Mouse (Mus musculus): ENCODE measurements at regions not wholly inside any gene's neighbourhood (a gene's known extent, or its start where the extent isn't known, plus 50 kb on each side); places are given as distances from the start of the nearest gene placed in this dataset.

GRCm38 (mm10) chr12:26099176-26099575 lies 315.9 kb downstream of the Rnf144a start:
- H3K27ac ChIP-seq: no peak overlapping the region
- no peak overlapping the region for H3K4me2 ChIP-seq (ENCODE audit: low read depth, low read length)
- no peaks in the 10 kb centered on the region for H3K4me1 ChIP-seq (ENCODE audit: insufficient read depth, low read length)
- H3K27me3 ChIP-seq (ENCODE audit: insufficient read depth, low read length): no peaks in the 10 kb centered on the region
- 92% methylated on average over 5 of the region's 5 CpGs for WGBS
- H3K4me3 ChIP-seq (ENCODE audit: low read length): no peak overlapping the region
- DNase-seq (ENCODE audit: low spot score): no peak
- ATAC-seq: no peak
- no peak overlapping the region for H3K9ac ChIP-seq (replicated peaks; ENCODE audit: low read length)
- TF ChIP-seq CTCF (IDR thresholded peaks at IDR 0.05; ENCODE audit: low read depth): no peak
- H3K36me3 ChIP-seq (ENCODE audit: insufficient read depth, low read length): no peaks in the 10 kb centered on the region
- H3K9me3 ChIP-seq (ENCODE audit: low read length): no peaks in the 10 kb centered on the region

- Histone ChIP-seq H3K9ac (replicated peaks; ENCODE audit: low read length) (no peak overlapping the region), H3K4me1 (ENCODE audit: insufficient read depth, low read length) (no peaks in the 10 kb centered on the region), H3K4me2 (ENCODE audit: low read depth, low read length) (no peak overlapping the region), H3K36me3 (ENCODE audit: insufficient read depth, low read length) (no peaks in the 10 kb centered on the region), H3K27ac (no peak overlapping the region), H3K4me3 (ENCODE audit: low read length) (no peak overlapping the region), H3K9me3 (ENCODE audit: low read length) (no peaks in the 10 kb centered on the region), H3K27me3 (ENCODE audit: insufficient read depth, low read length) (no peaks in the 10 kb centered on the region)
- WGBS: 72% methylated on average over 5 of the region's 5 CpGs
- TF ChIP-seq CTCF (IDR thresholded peaks at IDR 0.05; ENCODE audit: low read depth): no peak
- no peak for DNase-seq (ENCODE audit: low spot score)
- ATAC-seq: no peak
Measured at GRCm38 (mm10) chr12:26092311-26092710, 322.7 kb downstream of the Rnf144a start.

- H3K27ac ChIP-seq: no peak overlapping the region
- ATAC-seq: no peak
- no peak for TF ChIP-seq CTCF (IDR thresholded peaks at IDR 0.05; ENCODE audit: low read depth)
Measured at GRCm38 (mm10) chr12:26091865-26092264, 323.2 kb downstream of the Rnf144a start.

GRCm38 (mm10) chr12:26088389-26088788 lies 326.7 kb downstream of the Rnf144a start:
- H3K4me2 ChIP-seq (ENCODE audit: low read depth, low read length): no peak overlapping the region
- no peak for TF ChIP-seq CTCF (IDR thresholded peaks at IDR 0.05; ENCODE audit: low read depth)
- no peak overlapping the region for H3K4me3 ChIP-seq (ENCODE audit: low read length)
- DNase-seq (ENCODE audit: low spot score): no peak
- no peaks in the 10 kb centered on the region for H3K4me1 ChIP-seq (ENCODE audit: insufficient read depth, low read length)
- H3K36me3 ChIP-seq (ENCODE audit: insufficient read depth, low read length): no peaks in the 10 kb centered on the region
- ATAC-seq: no peak
- H3K9me3 ChIP-seq (ENCODE audit: low read length): no peaks in the 10 kb centered on the region
- H3K27ac ChIP-seq: no peak overlapping the region
- no peaks in the 10 kb centered on the region for H3K27me3 ChIP-seq (ENCODE audit: insufficient read depth, low read length)
- WGBS: 76% methylated on average over 3 of the region's 3 CpGs
- H3K9ac ChIP-seq (replicated peaks; ENCODE audit: low read length): no peak overlapping the region

More at GRCm38 (mm10) chr12:26091865-26092264, 323.2 kb downstream of the Rnf144a start:
- Histone ChIP-seq H3K4me2 (ENCODE audit: low read depth, low read length) (no peak overlapping the region), H3K9ac (replicated peaks; ENCODE audit: low read length) (no peak overlapping the region), H3K4me3 (ENCODE audit: low read length) (no peak overlapping the region), H3K4me1 (ENCODE audit: insufficient read depth, low read length) (no peaks in the 10 kb centered on the region), H3K36me3 (ENCODE audit: insufficient read depth, low read length) (no peaks in the 10 kb centered on the region), H3K9me3 (ENCODE audit: low read length) (no peaks in the 10 kb centered on the region), H3K27me3 (ENCODE audit: insufficient read depth, low read length) (no peaks in the 10 kb centered on the region)
- DNase-seq (ENCODE audit: low spot score): no peak
- 81% methylated on average over 3 of the region's 3 CpGs for WGBS

GRCm38 (mm10) chr12:26086923-26087322 lies 328.1 kb downstream of the Rnf144a start:
- TF ChIP-seq CTCF (IDR thresholded peaks at IDR 0.05; ENCODE audit: low read depth): no peak
- Histone ChIP-seq H3K9me3 (ENCODE audit: low read length) (no peaks in the 10 kb centered on the region), H3K4me2 (ENCODE audit: low read depth, low read length) (no peak overlapping the region), H3K9ac (replicated peaks; ENCODE audit: low read length) (no peak overlapping the region), H3K4me1 (ENCODE audit: insufficient read depth, low read length) (no peaks in the 10 kb centered on the region), H3K36me3 (ENCODE audit: insufficient read depth, low read length) (no peaks in the 10 kb centered on the region), H3K4me3 (ENCODE audit: low read length) (no peak overlapping the region), H3K27me3 (ENCODE audit: insufficient read depth, low read length) (no peaks in the 10 kb centered on the region), H3K27ac (no peak overlapping the region)
- no peak for DNase-seq (ENCODE audit: low spot score)
- 88% methylated on average over 4 of the region's 4 CpGs for WGBS
- no peak for ATAC-seq

GRCm38 (mm10) chr12:26086414-26086813 lies 328.6 kb downstream of the Rnf144a start:
- no peaks in the 10 kb centered on the region for H3K4me1 ChIP-seq (ENCODE audit: insufficient read depth, low read length)
- no peak overlapping the region for H3K4me3 ChIP-seq (ENCODE audit: low read length)
- no peak for DNase-seq (ENCODE audit: low spot score)
- WGBS: 91% methylated on average over 3 of the region's 3 CpGs
- no peaks in the 10 kb centered on the region for H3K36me3 ChIP-seq (ENCODE audit: insufficient read depth, low read length)
- no peaks in the 10 kb centered on the region for H3K27me3 ChIP-seq (ENCODE audit: insufficient read depth, low read length)
- no peak overlapping the region for H3K9ac ChIP-seq (replicated peaks; ENCODE audit: low read length)
- TF ChIP-seq CTCF (IDR thresholded peaks at IDR 0.05; ENCODE audit: low read depth): no peak
- no peak overlapping the region for H3K27ac ChIP-seq
- no peak for ATAC-seq
- H3K4me2 ChIP-seq (ENCODE audit: low read depth, low read length): no peak overlapping the region
- H3K9me3 ChIP-seq (ENCODE audit: low read length): no peaks in the 10 kb centered on the region

- DNase-seq (ENCODE audit: low spot score): no peak
Measured at GRCm38 (mm10) chr12:26079061-26079625, 335.9 kb downstream of the Rnf144a start.

More at GRCm38 (mm10) chr12:26079061-26079625, 335.9 kb downstream of the Rnf144a start:
- no peaks in the 10 kb centered on the region for H3K4me1 ChIP-seq (ENCODE audit: insufficient read depth, low read length)
- no peak overlapping the region for H3K4me2 ChIP-seq (ENCODE audit: low read depth, low read length)
- H3K27me3 ChIP-seq (ENCODE audit: insufficient read depth, low read length): no peaks in the 10 kb centered on the region
- no peak for ATAC-seq
- no peaks in the 10 kb centered on the region for H3K36me3 ChIP-seq (ENCODE audit: insufficient read depth, low read length)
- no peak overlapping the region for H3K27ac ChIP-seq
- no peak overlapping the region for H3K4me3 ChIP-seq (ENCODE audit: low read length)
- 55% methylated on average over 4 of the region's 4 CpGs for WGBS
- H3K9ac ChIP-seq (replicated peaks; ENCODE audit: low read length): no peak overlapping the region
- TF ChIP-seq CTCF (IDR thresholded peaks at IDR 0.05; ENCODE audit: low read depth): no peak
- H3K9me3 ChIP-seq (ENCODE audit: low read length): no peaks in the 10 kb centered on the region
